Mouse (Mus musculus) hindbrain, embryonic 15.5 days (tissue): ENCODE measurements around the gene Xpnpep1. TPM values are rescaled to one million over a fixed set of nuclear protein-coding genes. Genes with fewer than 3 reads are reported as not detected.

Experiments
- ATAC-seq: fragments of 200-750 bp; cut with Nextera tagmentation; 2 replicates; pipeline ENCODE4 v1.8.0; 2017; ENCODE audit warnings: low read depth, moderate number of reproducible peaks, moderate TSS enrichment; ENCODE audit not compliant: low FRiP score
- H3K27ac ChIP-seq: fragments of 300-500 bp; sonication (generic); replicated peaks from 2 replicates; pipeline ENCODE4 v1.5.1; 2015; ENCODE audit warnings: mild to moderate bottlenecking, inconsistent platforms
- H3K27me3 ChIP-seq: fragments of 300-500 bp; sonication (generic); 2 replicates; pipeline ENCODE4 v1.6.1; 2015; ENCODE audit warnings: control low read depth, inconsistent platforms
- H3K36me3 ChIP-seq: fragments of 300-500 bp; sonication (generic); 2 replicates; pipeline ENCODE4 v1.6.1; 2015; ENCODE audit warnings: control low read depth, inconsistent platforms
- H3K4me1 ChIP-seq: fragments of 300-500 bp; sonication (generic); replicated peaks from 2 replicates; pipeline ENCODE4 v1.6.1; 2015; ENCODE audit warnings: control low read depth, inconsistent platforms
- H3K4me2 ChIP-seq: fragments of 300-500 bp; sonication (generic); 2 replicates; pipeline ENCODE4 v1.6.1; 2015; ENCODE audit warnings: moderate library complexity, mild to moderate bottlenecking, inconsistent platforms
- H3K4me3 ChIP-seq: fragments of 300-500 bp; sonication (generic); 2 replicates; pipeline ENCODE4 v1.5.1; 2015; ENCODE audit warnings: mild to moderate bottlenecking, inconsistent platforms
- H3K9ac ChIP-seq: fragments of 300-500 bp; sonication (generic); 2 replicates; pipeline ENCODE4 v1.6.1; 2015; ENCODE audit warnings: inconsistent platforms
- H3K9me3 ChIP-seq: fragments of 300-500 bp; sonication (generic); 2 replicates; pipeline ENCODE4 v1.6.1; 2016; ENCODE audit warnings: control low read depth, inconsistent platforms
- WGBS: fragments of 180-500 bp; shearing (Covaris S2); methylation state at CpG from one replicate; pipeline ENCODE4 v1.1.7; 2015; 5-methylcytosine and 5-hydroxymethylcytosine counted together
- polyA plus RNA-seq: library from polyadenylated mRNA; unstranded; fragments of >200 nt; fragmentation: Nextera tagmentation; extraction: Ambion mirVana; gene quantifications from 2 replicates; pipeline ENCODE4 v1.2.1, GENCODE M21; 2015

Gene Xpnpep1
- polyA plus RNA-seq, 1 experiment from 2014 or later = 121 TPM

DNA sequence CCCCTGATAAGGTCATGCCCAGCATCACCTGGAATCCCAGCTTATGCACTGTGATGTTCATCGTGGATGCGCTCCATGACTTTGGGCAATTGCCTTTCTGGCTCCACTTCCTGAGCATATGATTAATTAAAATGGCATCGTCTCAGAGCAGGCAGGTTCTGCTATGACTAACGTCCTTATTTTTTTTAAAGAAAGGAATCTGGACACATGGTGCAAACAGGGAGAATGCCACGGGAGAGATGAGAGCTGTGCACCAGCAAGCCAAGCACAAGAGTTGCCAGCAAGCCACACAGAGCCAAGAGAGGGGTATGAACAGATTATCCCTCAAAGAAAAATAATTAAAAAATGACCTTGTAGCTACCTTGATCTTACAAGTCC, 1.1 kb upstream of the Xpnpep1 start:
- 70% methylated on average over 5 of the region's 5 CpGs for WGBS

DNA sequence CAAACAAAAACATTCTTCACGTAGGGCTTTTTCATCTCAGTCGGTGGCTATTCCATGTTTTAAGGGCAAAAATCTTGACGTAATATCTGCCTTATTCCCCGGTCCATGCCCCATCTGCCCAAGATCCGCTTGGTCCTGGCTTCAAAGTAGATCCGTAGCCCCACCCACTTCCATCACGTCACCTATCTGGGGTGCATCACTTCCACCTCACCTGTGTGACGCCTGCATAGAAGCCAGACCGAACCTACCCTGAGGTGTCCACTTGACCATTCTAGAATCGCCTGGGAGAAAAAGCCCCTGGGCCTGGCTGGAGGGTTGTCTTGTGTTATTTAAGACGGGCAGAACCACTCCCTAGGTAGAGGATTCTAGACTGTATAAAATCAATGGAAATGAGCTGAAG, 924 bp downstream of the Xpnpep1 start:
- 35% methylated on average over 11 of the region's 11 CpGs for WGBS
- Histone ChIP-seq H3K4me3 (peak overlapping the region; percentile 76), H3K4me1 (peaks cover 12% of the 10 kb centered on the region), H3K9me3 (no peaks in the 10 kb centered on the region), H3K36me3 (no peaks in the 10 kb centered on the region), H3K4me2 (peak overlapping the region; percentile 88), H3K27ac (peak overlapping the region; percentile 83), H3K27me3 (no peaks in the 10 kb centered on the region), H3K9ac (peak overlapping the region; percentile 29)
- peak; percentile 44 for ATAC-seq

More for the DNA sequence above, 1.1 kb upstream of the Xpnpep1 start:
- Histone ChIP-seq H3K9me3 (no peaks in the 10 kb centered on the region), H3K4me1 (peaks cover 12% of the 10 kb centered on the region), H3K4me2 (no peak overlapping the region), H3K36me3 (no peaks in the 10 kb centered on the region), H3K9ac (no peak overlapping the region), H3K4me3 (no peak overlapping the region), H3K27me3 (no peaks in the 10 kb centered on the region), H3K27ac (no peak overlapping the region)
- no peak for ATAC-seq

DNA sequence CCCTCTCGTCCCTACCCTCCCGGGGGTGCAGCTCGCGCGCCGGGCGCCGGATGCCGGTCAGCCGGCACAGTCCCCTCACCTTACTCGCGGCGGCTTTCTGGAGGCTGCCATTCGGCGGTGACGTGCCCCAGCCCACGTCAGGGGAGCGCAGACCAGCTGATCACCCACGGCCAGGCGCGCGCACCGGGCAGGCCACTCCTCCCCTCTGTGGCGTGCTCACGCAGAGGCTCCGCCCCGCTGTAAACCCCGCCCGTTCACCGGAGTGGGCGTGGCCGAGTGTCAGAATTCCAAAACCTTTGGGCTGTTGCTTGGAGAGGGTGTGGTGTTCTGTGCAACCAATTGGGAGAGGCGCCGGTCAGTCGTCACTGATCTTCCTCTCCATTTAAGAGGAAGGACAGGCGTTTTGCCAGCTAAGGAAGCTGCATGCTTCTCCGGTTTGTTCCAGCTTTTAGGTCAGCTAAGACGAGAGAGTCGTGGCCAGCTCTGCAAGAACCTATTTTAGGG, 1.5 kb downstream of the Xpnpep1 start:
- ATAC-seq = peak; percentile 98
- under 1% methylated on average over 39 of the region's 39 CpGs for WGBS
- H3K4me1 ChIP-seq = peaks cover 12% of the 10 kb centered on the region
- H3K9me3 ChIP-seq = no peaks in the 10 kb centered on the region
- no peaks in the 10 kb centered on the region for H3K27me3 ChIP-seq
- H3K4me3 ChIP-seq = peak overlapping the region; percentile 76
- no peaks in the 10 kb centered on the region for H3K36me3 ChIP-seq
- H3K4me2 ChIP-seq = peak overlapping the region; percentile 88
- H3K9ac ChIP-seq = peak overlapping the region; percentile 86
- peak overlapping the region; percentile 83 for H3K27ac ChIP-seq

DNA sequence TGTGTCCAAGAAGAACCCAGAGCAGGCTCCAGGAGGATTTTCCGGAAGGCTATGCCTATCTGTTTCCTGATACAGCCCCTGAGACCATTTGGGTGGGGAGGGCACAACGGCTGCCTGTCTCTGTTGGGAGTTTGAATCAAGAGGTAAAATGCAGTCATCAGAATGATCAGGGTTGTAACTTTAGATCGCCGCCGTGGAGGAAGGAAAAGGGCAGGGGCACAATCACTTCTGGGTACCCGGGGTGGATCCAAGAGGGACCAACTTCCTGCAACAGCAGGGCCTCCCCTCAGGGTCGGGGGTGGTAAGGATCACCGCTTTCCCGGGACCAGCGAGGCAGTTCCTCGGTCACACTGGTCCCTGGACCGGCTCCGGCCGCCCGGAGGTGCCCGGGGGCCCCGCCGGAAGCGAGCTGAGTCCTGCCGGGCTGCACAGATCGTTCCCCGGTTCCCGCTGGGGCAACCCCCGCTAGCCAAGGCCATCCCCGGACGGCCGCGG, 2.0 kb downstream of the Xpnpep1 start:
- Histone ChIP-seq H3K9ac (peak overlapping the region; percentile 86), H3K4me3 (peak overlapping the region; percentile 76), H3K4me2 (peak overlapping the region; percentile 88), H3K27me3 (no peaks in the 10 kb centered on the region), H3K27ac (peak overlapping the region; percentile 83), H3K9me3 (no peaks in the 10 kb centered on the region), H3K36me3 (no peaks in the 10 kb centered on the region), H3K4me1 (peaks cover 12% of the 10 kb centered on the region)
- under 1% methylated on average over 20 of the region's 28 CpGs for WGBS
- no peak; the same call in 1 of the 2 replicates for ATAC-seq

DNA sequence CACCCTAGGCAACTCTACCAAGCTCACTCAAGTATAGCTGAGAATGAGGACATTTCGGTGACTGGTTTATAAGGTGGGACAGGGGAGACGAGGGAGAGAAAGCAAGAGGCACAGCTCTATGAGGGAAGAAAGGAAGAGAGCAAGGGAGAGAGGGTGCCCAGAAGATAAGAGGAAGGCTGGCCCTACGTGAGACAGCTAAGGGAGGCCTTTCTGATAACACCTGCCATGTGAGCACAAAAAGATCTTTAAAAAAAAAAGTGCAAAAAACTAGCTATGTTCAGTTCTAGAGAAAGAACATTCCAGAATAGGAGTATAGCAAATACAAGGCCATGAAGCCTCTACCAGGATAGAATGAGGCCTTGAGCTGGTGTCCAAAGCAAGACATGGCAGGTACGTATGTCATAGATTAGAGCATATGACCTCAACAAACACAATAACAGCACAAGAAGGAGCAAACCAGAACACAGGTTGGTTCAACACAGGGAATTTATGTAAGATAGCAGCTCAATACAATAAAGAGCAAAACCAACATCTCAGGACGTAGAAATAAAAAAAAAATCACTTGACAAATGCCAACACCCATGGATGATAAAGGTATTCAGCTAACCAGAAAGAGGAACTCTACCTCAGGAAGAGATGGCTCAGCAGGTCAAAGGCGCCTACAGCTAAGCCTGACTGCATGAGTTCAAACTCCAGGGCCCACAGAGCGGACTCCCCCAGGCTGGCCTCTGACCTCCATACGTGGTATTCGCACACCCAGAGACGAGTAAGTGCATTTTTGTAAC, 6.7 kb downstream of the Xpnpep1 start:
- H3K36me3 ChIP-seq = peaks cover 19% of the 10 kb centered on the region
- 95% methylated on average over 10 of the region's 10 CpGs for WGBS
- peaks cover 12% of the 10 kb centered on the region for H3K4me1 ChIP-seq
- ATAC-seq = no peak
- no peak overlapping the region for H3K9ac ChIP-seq
- no peak overlapping the region for H3K4me2 ChIP-seq
- no peaks in the 10 kb centered on the region for H3K27me3 ChIP-seq
- H3K4me3 ChIP-seq = no peak overlapping the region
- H3K9me3 ChIP-seq = no peaks in the 10 kb centered on the region
- H3K27ac ChIP-seq = no peak overlapping the region

DNA sequence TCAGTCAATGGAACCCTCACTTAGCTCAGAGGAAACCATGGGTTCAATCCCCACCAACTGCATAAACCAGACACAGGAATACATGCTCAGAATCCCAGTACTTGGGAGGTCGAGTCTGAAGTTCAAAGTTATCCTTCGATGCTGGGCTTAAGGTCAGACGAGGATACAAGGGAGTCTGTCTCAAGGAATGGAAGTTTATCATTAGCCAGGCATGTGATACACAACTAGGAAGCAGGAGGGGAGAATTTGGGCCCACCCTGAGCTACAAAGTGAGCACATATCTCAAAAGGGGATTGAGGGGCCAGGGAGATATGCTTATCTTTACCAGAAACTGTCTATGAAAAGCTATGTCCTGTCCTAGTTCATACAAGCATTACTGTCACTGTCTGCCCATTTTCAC, 7.4 kb downstream of the Xpnpep1 start:
- H3K36me3 ChIP-seq = peaks cover 19% of the 10 kb centered on the region
- no peaks in the 10 kb centered on the region for H3K9me3 ChIP-seq
- 74% methylated on average over 3 of the region's 3 CpGs for WGBS
- ATAC-seq = no peak
- H3K27me3 ChIP-seq = no peaks in the 10 kb centered on the region
- H3K27ac ChIP-seq = no peak overlapping the region
- peaks cover 10% of the 10 kb centered on the region for H3K4me1 ChIP-seq
- no peak overlapping the region for H3K4me3 ChIP-seq
- no peak overlapping the region for H3K9ac ChIP-seq
- no peak overlapping the region for H3K4me2 ChIP-seq

DNA sequence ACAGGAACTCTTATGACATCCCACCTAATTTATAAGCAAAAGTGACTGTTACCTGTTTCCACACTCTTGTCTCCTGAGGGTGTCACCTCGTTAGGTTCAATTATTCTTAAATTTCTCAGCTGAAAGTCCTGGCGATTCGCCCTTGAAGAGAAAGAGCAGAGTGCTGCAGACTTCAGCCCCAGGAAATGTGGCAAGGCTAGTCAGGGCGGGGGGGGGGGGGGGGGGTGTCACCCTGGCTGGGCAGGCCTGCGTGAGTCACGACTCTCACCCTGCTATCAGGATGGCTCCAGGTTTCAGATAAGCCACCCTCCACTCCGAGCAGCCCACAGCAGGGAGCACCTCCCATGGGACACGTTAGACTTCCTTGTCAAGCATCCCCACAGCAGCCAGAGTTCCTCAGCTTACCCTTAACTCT, 8.1 kb downstream of the Xpnpep1 start:
- Histone ChIP-seq H3K9me3 (no peaks in the 10 kb centered on the region), H3K36me3 (peaks cover 19% of the 10 kb centered on the region), H3K4me3 (no peak overlapping the region), H3K27ac (no peak overlapping the region), H3K4me2 (no peak overlapping the region), H3K27me3 (no peaks in the 10 kb centered on the region), H3K9ac (no peak overlapping the region), H3K4me1 (peaks cover 3% of the 10 kb centered on the region)
- 85% methylated on average over 8 of the region's 8 CpGs for WGBS
- ATAC-seq = no peak

DNA sequence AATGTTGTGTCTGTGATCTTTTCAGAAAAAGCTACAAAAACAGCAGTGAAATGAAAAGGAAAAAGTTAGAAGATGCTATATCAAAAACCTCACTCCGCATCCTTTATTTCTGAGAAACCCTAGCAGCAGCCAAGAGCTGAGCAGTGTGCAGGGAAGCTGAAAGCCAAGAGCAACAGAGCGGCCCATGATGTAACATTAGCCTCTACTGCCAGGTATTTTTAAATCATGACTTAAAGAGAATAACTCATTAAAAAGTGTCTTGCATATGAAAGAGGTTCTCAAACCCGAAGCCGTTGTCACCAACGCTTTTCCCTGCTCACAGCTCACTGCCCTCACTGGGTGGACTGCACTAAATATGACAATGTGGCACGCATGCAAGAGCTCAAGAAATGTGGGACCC, 9.7 kb downstream of the Xpnpep1 start:
- no peaks in the 10 kb centered on the region for H3K27me3 ChIP-seq
- peaks cover 19% of the 10 kb centered on the region for H3K36me3 ChIP-seq
- no peaks in the 10 kb centered on the region for H3K9me3 ChIP-seq
- no peak for ATAC-seq
- no peak overlapping the region for H3K9ac ChIP-seq
- H3K4me2 ChIP-seq = no peak overlapping the region
- no peak overlapping the region for H3K4me3 ChIP-seq
- H3K27ac ChIP-seq = no peak overlapping the region
- no peaks in the 10 kb centered on the region for H3K4me1 ChIP-seq
- over 99% methylated on average over 6 of the region's 6 CpGs for WGBS

DNA sequence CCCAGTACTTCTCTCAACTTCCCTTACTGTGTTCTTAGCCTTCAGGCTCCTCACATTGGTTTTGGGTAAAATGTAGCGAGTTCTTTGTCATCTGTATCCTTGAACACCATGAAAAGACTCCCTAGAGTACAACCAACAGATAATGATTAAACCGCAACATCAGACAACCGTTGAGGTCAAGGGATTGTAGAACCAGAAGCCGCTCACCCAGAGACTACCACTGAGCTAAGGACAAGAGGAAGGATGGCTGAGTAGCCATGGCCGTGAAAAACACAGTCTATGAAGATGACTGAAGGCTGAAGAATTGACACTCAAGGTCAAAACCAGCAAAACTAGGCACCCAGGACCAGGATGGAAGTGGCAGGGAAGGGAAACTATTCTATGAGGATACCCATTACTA, 10.3 kb downstream of the Xpnpep1 start:
- Histone ChIP-seq H3K36me3 (peaks cover 24% of the 10 kb centered on the region), H3K9me3 (no peaks in the 10 kb centered on the region)
- WGBS = 96% methylated on average over 5 of the region's 5 CpGs

DNA sequence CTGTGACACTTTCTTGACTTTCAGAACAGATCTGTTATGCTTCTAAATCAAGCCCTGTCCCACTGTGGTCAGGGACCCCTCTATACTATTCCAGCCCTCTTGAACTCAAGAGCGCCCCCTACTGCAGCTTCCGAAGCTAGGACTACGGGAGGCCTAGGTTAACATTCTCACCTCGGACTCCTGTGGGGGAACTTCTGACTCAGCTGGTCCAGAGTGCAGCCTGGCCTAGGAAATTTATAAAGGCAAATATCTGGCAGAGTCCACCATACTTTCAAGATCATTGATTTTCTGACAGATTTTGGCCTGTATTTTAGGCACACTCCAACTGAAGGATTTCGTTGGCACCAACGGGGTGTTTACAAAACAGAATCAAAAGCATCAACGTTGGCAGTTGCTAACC, 11.0 kb downstream of the Xpnpep1 start:
- Histone ChIP-seq H3K36me3 (peaks cover 28% of the 10 kb centered on the region), H3K9ac (no peak overlapping the region), H3K4me3 (no peak overlapping the region), H3K4me2 (no peak overlapping the region), H3K9me3 (no peaks in the 10 kb centered on the region), H3K27ac (no peak overlapping the region), H3K27me3 (no peaks in the 10 kb centered on the region), H3K4me1 (no peaks in the 10 kb centered on the region)
- 86% methylated on average over 7 of the region's 7 CpGs for WGBS
- no peak for ATAC-seq

More for the DNA sequence above, 10.3 kb downstream of the Xpnpep1 start:
- Histone ChIP-seq H3K4me2 (no peak overlapping the region), H3K9ac (no peak overlapping the region), H3K27ac (no peak overlapping the region), H3K27me3 (no peaks in the 10 kb centered on the region), H3K4me3 (no peak overlapping the region), H3K4me1 (no peaks in the 10 kb centered on the region)
- no peak for ATAC-seq

DNA sequence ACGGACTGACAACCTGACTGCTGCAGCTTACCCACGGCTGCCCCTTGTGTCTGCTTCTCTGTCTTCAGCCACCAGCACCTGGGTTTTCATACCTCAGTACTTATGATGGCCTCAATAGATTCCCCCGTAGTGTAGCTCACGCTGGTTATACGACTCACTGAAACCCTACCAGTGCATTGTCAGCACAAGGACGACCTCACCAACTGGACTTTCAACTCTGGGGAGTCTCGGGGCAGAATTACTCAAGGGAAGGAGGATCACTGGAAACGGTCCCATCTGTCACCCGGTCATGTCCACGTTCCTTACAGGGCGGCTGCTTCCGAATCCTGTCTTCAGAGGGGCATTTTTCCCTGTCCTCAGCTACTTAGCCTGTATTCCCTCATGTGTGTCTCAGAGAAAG, 11.8 kb downstream of the Xpnpep1 start:
- 95% methylated on average over 12 of the region's 12 CpGs for WGBS
- no peak overlapping the region for H3K4me3 ChIP-seq

DNA sequence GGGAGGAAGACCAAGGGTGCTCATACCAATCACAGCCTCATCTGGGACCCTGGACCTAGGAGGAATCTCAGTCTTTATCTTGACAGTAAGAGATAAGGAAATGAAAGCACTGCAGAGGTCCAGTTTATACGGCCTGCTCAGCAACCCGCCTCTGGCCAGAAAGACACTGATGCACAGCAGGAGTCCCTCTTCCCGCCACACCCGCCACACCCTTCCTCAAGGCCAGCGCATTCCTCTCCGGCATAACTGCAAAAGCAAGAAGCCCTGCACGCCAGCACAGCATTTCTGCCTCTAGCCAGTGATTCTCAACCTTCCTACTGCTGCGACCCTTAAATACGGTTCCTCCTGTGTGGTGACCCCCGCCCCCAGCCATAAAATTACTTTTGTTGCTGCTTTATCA, 16.8 kb downstream of the Xpnpep1 start:
- Histone ChIP-seq H3K27me3 (no peaks in the 10 kb centered on the region), H3K4me2 (no peak overlapping the region), H3K4me1 (0 out of 2 replicates have a peak, but pooled peaks cover 5% of the 10 kb centered on the region), H3K4me3 (no peak overlapping the region), H3K9me3 (no peaks in the 10 kb centered on the region), H3K36me3 (peaks cover 17% of the 10 kb centered on the region), H3K9ac (no peak overlapping the region), H3K27ac (no peak overlapping the region)
- WGBS = 86% methylated on average over 10 of the region's 10 CpGs
- no peak for ATAC-seq

More for the DNA sequence above, 11.8 kb downstream of the Xpnpep1 start:
- Histone ChIP-seq H3K4me1 (no peaks in the 10 kb centered on the region), H3K9ac (no peak overlapping the region), H3K4me2 (no peak overlapping the region), H3K36me3 (peaks cover 30% of the 10 kb centered on the region), H3K27ac (no peak overlapping the region), H3K9me3 (no peaks in the 10 kb centered on the region), H3K27me3 (no peaks in the 10 kb centered on the region)
- no peak for ATAC-seq
